Mouse (Mus musculus) kidney, postnatal 0 days (tissue): Measurements from ENCODE around the gene Tmem254a. TPM values are rescaled to one million over a fixed set of nuclear protein-coding genes. Genes with fewer than 3 reads are reported as not detected.
"Not testable (repeated sequence)": the region's sequence is repeated elsewhere in the genome, so short reads cannot be mapped to it uniquely, and the experiment has no call there.

Experiments
- ATAC-seq: fragments of 200-750 bp; cut with Nextera tagmentation; replicated peaks from 2 replicates; pipeline ENCODE4 v1.8.0; 2017; ENCODE audit warnings: low read depth, moderate number of reproducible peaks, moderate TSS enrichment, moderate library complexity; ENCODE audit not compliant: low FRiP score
- DNase-seq: peaks from one replicate; pipeline ENCODE4 v3.0.0-alpha.2; 2016; ENCODE audit warnings: low spot score
- H3K27ac ChIP-seq: fragments of 300-500 bp; sonication (generic); 2 replicates; pipeline ENCODE4 v1.5.1; 2014; ENCODE audit warnings: mild to moderate bottlenecking
- H3K27me3 ChIP-seq: fragments of 300-500 bp; sonication (generic); 2 replicates; pipeline ENCODE4 v1.6.1; 2014; ENCODE audit warnings: low read length, mixed read lengths; ENCODE audit not compliant: insufficient read depth
- H3K36me3 ChIP-seq: fragments of 300-500 bp; sonication (generic); 2 replicates; pipeline ENCODE4 v1.6.1; 2014; ENCODE audit warnings: low read length, mixed read lengths; ENCODE audit not compliant: insufficient read depth
- H3K4me1 ChIP-seq: fragments of 300-500 bp; sonication (generic); replicated peaks from 2 replicates; pipeline ENCODE4 v1.6.1; 2014; ENCODE audit warnings: antibody characterized with exemption, low read length, mixed read lengths; ENCODE audit not compliant: insufficient read depth
- H3K4me2 ChIP-seq: fragments of 300-500 bp; sonication (generic); 2 replicates; pipeline ENCODE4 v1.6.1; 2014; ENCODE audit warnings: mild to moderate bottlenecking, low read length, moderate library complexity, mixed read lengths
- H3K4me3 ChIP-seq: fragments of 300-500 bp; sonication (generic); replicated peaks from 2 replicates; pipeline ENCODE4 v1.5.1; 2014; ENCODE audit warnings: low read depth, low read length
- H3K9ac ChIP-seq: fragments of 300-500 bp; sonication (generic); 2 replicates; pipeline ENCODE4 v1.6.1; 2014; ENCODE audit warnings: low read depth, low read length
- H3K9me3 ChIP-seq: fragments of 300-500 bp; sonication (generic); replicated peaks from 2 replicates; pipeline ENCODE4 v1.6.1; 2016; ENCODE audit warnings: low read length, inconsistent platforms, mixed read lengths
- WGBS: fragments of 180-500 bp; shearing (Covaris S2); extraction: QIAGEN DNeasy Blood & Tissue Kit; methylation state at CpG from one replicate; pipeline ENCODE4 v1.1.7; 2014; 5-methylcytosine and 5-hydroxymethylcytosine counted together
- polyA plus RNA-seq: library from polyadenylated mRNA; unstranded; fragments of >200 nt; fragmentation: Nextera tagmentation; extraction: Ambion mirVana; gene quantifications from 2 replicates; pipeline ENCODE4 v1.2.1, GENCODE M21; 2015

Gene Tmem254a
- polyA plus RNA-seq = 4.0 and 5.4 TPM in 2 replicates

DNA sequence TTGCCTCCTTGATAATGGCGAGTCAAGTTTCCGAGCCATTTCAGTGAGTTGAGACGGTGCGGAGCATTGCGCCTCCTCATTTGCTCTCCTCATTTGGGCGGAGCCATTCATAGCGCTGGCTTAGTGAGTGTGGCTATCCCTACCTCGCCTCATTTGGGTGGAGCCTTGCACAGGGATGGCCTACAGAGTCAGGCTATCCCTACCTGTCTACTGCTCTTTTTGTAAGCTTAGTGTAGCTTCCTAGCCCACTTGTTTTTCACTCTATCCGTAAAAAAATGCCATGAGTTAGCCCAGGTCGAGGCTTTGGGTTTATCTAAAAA lies at the start of gene Tmem254a:
Tmem254a (minus strand) TSS at position 111 of the 320 bp plus-strand sequence.
- ATAC-seq = peak; percentile 85; the same call in 1 of the 2 replicates

DNA sequence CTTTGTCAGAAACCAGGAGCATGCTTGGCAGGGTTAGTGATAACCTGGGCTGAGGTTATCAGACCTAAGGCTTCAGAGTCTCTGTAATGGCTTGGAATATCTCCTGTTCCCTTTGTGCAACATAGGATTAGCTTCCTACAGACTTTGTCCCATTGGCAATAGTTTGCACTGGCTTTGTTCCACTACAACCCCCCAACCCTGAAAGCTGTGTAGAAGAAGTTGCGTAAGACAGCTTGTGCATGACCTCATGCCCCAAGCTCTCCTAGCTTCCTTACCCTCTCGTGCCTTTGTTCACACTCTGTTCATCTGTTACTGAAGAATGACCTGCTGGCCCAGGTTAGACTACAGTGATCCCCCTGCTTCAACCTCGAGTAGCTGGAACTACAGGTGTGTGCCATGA lies 30.4 kb upstream of the Tmem254a start:
- H3K4me3 ChIP-seq, ATAC-seq, H3K4me1 ChIP-seq, H3K4me2 ChIP-seq, DNase-seq, H3K27ac ChIP-seq, H3K9ac ChIP-seq, H3K9me3 ChIP-seq, H3K36me3 ChIP-seq, H3K27me3 ChIP-seq: not testable (repeated sequence)
- WGBS = no CpG with 5 or more reads among the region's 3 CpGs

More for the DNA sequence above, at the start of gene Tmem254a:
- WGBS = no CpG with 5 or more reads among the region's 10 CpGs
- not testable (repeated sequence) for H3K9me3 ChIP-seq, H3K4me1 ChIP-seq, DNase-seq, H3K36me3 ChIP-seq, H3K4me2 ChIP-seq, H3K4me3 ChIP-seq, H3K27me3 ChIP-seq, H3K27ac ChIP-seq, H3K9ac ChIP-seq

- not testable (repeated sequence) for H3K4me3 ChIP-seq, H3K27ac ChIP-seq, H3K4me2 ChIP-seq, H3K9me3 ChIP-seq, H3K27me3 ChIP-seq, H3K36me3 ChIP-seq, H3K9ac ChIP-seq, H3K4me1 ChIP-seq, DNase-seq, ATAC-seq
- WGBS = no CpG with 5 or more reads among the region's 8 CpGs
Measured at GRCm38 (mm10) chr14:25938004-25938403, 10.5 kb upstream of the Tmem254a start, which contains the start of gene Cphx1. Cphx1 (plus strand) TSS chr14:25938304.

DNA sequence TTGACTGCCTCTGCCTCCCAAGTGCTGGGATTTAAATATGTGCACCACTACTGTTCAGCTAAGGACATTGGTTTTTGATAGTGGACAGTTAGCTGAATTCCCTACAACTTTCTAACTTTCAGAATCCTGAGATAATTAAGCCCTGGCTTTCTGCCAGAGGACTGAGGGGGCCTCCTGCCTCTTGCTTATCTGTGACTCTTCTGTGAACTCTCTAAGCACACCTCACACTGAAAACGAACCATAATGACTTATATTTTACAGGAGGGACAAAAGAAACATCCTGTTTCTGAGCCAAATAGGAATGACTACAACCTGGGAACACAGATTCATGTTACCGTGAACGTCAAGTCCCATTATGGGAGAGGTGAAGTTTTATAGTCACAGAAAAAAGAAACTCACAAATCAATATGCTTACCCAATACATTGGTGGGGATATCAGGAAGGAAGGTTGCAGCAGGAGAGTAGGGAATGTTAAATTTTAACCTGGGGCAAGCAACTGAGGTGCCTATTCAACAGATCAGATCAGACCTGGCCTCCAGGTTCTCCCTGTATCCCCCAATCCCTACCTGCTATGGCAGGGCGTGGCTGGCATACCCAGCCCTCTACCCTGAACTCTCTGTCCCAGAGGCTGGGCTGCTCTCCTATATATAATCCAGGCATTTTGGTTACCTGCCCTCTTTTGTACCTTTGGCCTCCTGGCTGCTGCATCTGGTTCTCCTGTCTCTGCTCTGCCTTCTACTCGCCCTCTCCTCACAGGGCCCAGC lies 9.6 kb upstream of the Tmem254a start:
- H3K27ac ChIP-seq, H3K27me3 ChIP-seq, H3K4me1 ChIP-seq, H3K4me3 ChIP-seq, DNase-seq, H3K4me2 ChIP-seq, ATAC-seq, H3K36me3 ChIP-seq, H3K9me3 ChIP-seq, H3K9ac ChIP-seq: not testable (repeated sequence)
- WGBS = no CpG with 5 or more reads among the region's 5 CpGs

- WGBS = no CpG with 5 or more reads among the region's 44 CpGs
- not testable (repeated sequence) for H3K36me3 ChIP-seq, DNase-seq, H3K4me2 ChIP-seq, H3K4me1 ChIP-seq, H3K27ac ChIP-seq, H3K9me3 ChIP-seq, H3K9ac ChIP-seq, H3K27me3 ChIP-seq, H3K4me3 ChIP-seq
- ATAC-seq = peak; percentile 91
Measured at GRCm38 (mm10) chr14:25926814-25927561, 484 bp downstream of the Tmem254a start.

GRCm38 (mm10) chr14:25918427-25919170 lies 8.9 kb downstream of the Tmem254a start:
- not testable (repeated sequence) for H3K9ac ChIP-seq, ATAC-seq, H3K4me2 ChIP-seq, H3K27me3 ChIP-seq, H3K9me3 ChIP-seq, DNase-seq, H3K36me3 ChIP-seq, H3K27ac ChIP-seq, H3K4me3 ChIP-seq, H3K4me1 ChIP-seq
- no CpG with 5 or more reads among the region's 5 CpGs for WGBS

- DNase-seq, H3K4me1 ChIP-seq: not testable (repeated sequence)
- no CpG with 5 or more reads among the region's 8 CpGs for WGBS
Measured at GRCm38 (mm10) chr14:25908976-25909375, 18.5 kb downstream of the Tmem254a start.

GRCm38 (mm10) chr14:25907272-25907671 lies 20.2 kb downstream of the Tmem254a start:
- H3K4me2 ChIP-seq, H3K9ac ChIP-seq, H3K27me3 ChIP-seq, H3K36me3 ChIP-seq, DNase-seq, H3K27ac ChIP-seq, H3K4me1 ChIP-seq, H3K9me3 ChIP-seq, H3K4me3 ChIP-seq, ATAC-seq: not testable (repeated sequence)
- WGBS = no CpG with 5 or more reads among the region's 9 CpGs

More at GRCm38 (mm10) chr14:25908976-25909375, 18.5 kb downstream of the Tmem254a start:
- not testable (repeated sequence) for H3K4me3 ChIP-seq, H3K9me3 ChIP-seq, H3K9ac ChIP-seq, H3K27ac ChIP-seq, ATAC-seq, H3K36me3 ChIP-seq, H3K4me2 ChIP-seq, H3K27me3 ChIP-seq

- H3K9me3 ChIP-seq = not testable (repeated sequence)
- WGBS = no CpG with 5 or more reads among the region's 5 CpGs
Measured at GRCm38 (mm10) chr14:25905243-25905642, 22.2 kb downstream of the Tmem254a start.

More at GRCm38 (mm10) chr14:25905243-25905642, 22.2 kb downstream of the Tmem254a start:
- not testable (repeated sequence) for H3K9ac ChIP-seq, H3K4me2 ChIP-seq, H3K36me3 ChIP-seq, H3K27ac ChIP-seq, H3K4me3 ChIP-seq, H3K27me3 ChIP-seq, ATAC-seq, H3K4me1 ChIP-seq, DNase-seq
